Mouse (Mus musculus): ENCODE results near the gene Elavl1. TPM values are rescaled to one million over a fixed set of nuclear protein-coding genes. Genes with fewer than 3 reads are reported as not detected.

Elavl1 gene
- 231 and 245 TPM in 2 replicates for polyA plus RNA-seq (2015; fragmentation: Nextera tagmentation; extraction: Ambion mirVana)

DNA sequence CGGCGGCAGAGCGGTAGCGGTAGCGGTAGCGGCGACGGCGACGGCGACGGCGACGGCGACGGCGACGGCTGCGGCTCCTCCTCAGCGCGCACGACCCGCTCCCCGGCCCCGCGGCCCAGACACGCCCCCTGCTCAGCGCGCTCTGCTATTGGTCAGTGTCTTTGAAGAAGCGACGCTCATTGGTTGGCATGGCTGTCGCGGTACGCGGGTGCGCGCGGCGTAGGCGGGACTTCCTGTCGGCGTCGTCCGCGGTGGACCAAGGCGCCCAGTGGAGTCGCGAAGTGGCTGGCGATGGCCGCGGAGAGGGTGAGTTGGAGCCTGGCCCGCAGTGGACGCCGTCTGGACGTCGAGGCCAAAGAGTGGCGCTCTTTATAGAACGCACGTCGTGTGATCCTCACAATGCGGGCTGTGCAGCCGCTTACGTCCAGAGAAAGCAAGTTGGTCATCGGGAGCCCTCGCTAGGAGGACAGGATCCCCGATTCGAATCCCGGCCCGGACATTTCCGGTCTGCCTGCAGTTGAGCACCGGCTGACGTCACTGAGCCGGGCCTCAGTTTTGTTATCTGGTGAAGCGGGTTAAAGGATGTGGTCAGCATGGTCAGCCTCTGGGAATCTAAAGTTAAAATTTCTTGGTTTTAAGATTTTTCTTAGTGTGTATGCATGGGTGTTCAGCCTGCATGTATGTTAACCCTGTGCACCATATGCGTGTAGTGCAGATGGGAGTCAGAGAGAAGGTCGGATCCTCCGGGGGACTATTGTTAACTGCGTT, at the start of gene Elavl1, which contains the start of gene Ccl25:
TSS of gene Elavl1 (minus strand) at position 431 of the 768 bp plus-strand sequence.
TSS of gene Ccl25 (plus strand) at position 228 of the 768 bp plus-strand sequence.
- peaks cover 28% of the 10 kb centered on the region for H3K4me1 ChIP-seq (ENCODE audit: insufficient read depth, low read length)
- H3K4me3 ChIP-seq (ENCODE audit: low read length), result peak within 1 kb of the TSS; percentile 94
- ATAC-seq (ENCODE audit: low FRiP score, low TSS enrichment), result peak; percentile 98
- peak within 1 kb of the TSS; percentile 81 for H3K4me2 ChIP-seq (replicated peaks; ENCODE audit: low read depth, low read length)
- peak within 1 kb of the TSS; percentile 90 for H3K27ac ChIP-seq (ENCODE audit: low read length)
- peaks cover 30% of the 10 kb centered on the region for H3K36me3 ChIP-seq (ENCODE audit: insufficient read depth, low read length)
- under 1% methylated on average over 77 of the region's 78 CpGs for WGBS
- H3K9ac ChIP-seq (replicated peaks; ENCODE audit: low read length), result peak within 1 kb of the TSS; percentile 99
- no peaks in the 10 kb centered on the region for H3K9me3 ChIP-seq (ENCODE audit: low read length)
- no peaks in the 10 kb centered on the region for H3K27me3 ChIP-seq (ENCODE audit: insufficient read depth, low read length)

DNA sequence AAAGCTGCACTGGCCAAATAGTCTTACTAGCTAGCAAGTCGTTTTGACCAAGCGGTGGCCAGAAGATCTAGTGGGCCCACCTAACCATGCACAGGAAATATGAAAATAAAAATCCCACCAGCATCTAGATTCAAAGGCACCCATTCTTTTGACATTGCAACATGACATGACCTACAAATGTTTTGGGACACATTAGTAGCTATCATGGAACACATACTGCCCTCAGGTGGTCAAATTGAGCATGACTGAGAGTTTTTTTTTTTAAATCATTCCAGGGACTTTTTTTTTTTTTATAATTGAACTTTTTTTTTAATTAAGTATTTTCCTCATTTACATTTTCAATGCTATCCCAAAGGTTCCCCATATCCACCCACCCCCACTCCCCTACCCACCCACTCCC, 47.4 kb upstream of the Elavl1 start:
- Histone ChIP-seq H3K27me3 (ENCODE audit: insufficient read depth, low read length) (no peaks in the 10 kb centered on the region), H3K9me3 (ENCODE audit: low read length) (no peaks in the 10 kb centered on the region), H3K4me2 (replicated peaks; ENCODE audit: low read depth, low read length) (no peak overlapping the region), H3K4me3 (ENCODE audit: low read length) (no peak overlapping the region), H3K27ac (ENCODE audit: low read length) (no peak overlapping the region), H3K4me1 (ENCODE audit: insufficient read depth, low read length) (no peaks in the 10 kb centered on the region), H3K36me3 (ENCODE audit: insufficient read depth, low read length) (no peaks in the 10 kb centered on the region), H3K9ac (replicated peaks; ENCODE audit: low read length) (no peak overlapping the region)
- 67% methylated on average over 2 of the region's 2 CpGs for WGBS
- ATAC-seq (ENCODE audit: low FRiP score, low TSS enrichment), result no peak

GRCm38 (mm10) chr8:4370078-4370477, 44.9 kb upstream of the Elavl1 start:
- ATAC-seq (ENCODE audit: low FRiP score, low TSS enrichment), result no peak
- Histone ChIP-seq H3K4me2 (replicated peaks; ENCODE audit: low read depth, low read length) (no peak overlapping the region), H3K4me3 (ENCODE audit: low read length) (no peak overlapping the region), H3K9me3 (ENCODE audit: low read length) (no peaks in the 10 kb centered on the region), H3K27ac (ENCODE audit: low read length) (no peak overlapping the region), H3K36me3 (ENCODE audit: insufficient read depth, low read length) (no peaks in the 10 kb centered on the region), H3K9ac (replicated peaks; ENCODE audit: low read length) (no peak overlapping the region), H3K4me1 (ENCODE audit: insufficient read depth, low read length) (no peaks in the 10 kb centered on the region), H3K27me3 (ENCODE audit: insufficient read depth, low read length) (no peaks in the 10 kb centered on the region)
- WGBS, result 56% methylated on average over 2 of the region's 2 CpGs

- no peak overlapping the region for H3K4me2 ChIP-seq (replicated peaks; ENCODE audit: low read depth, low read length)
- no peak overlapping the region for H3K4me3 ChIP-seq (ENCODE audit: low read length)
- H3K36me3 ChIP-seq (ENCODE audit: insufficient read depth, low read length), result no peaks in the 10 kb centered on the region
- no peaks in the 10 kb centered on the region for H3K4me1 ChIP-seq (ENCODE audit: insufficient read depth, low read length)
- H3K9ac ChIP-seq (replicated peaks; ENCODE audit: low read length), result no peak overlapping the region
- H3K27ac ChIP-seq (ENCODE audit: low read length), result no peak overlapping the region
- WGBS, result 73% methylated on average over 4 of the region's 4 CpGs
- H3K27me3 ChIP-seq (ENCODE audit: insufficient read depth, low read length), result no peaks in the 10 kb centered on the region
- H3K9me3 ChIP-seq (ENCODE audit: low read length), result no peaks in the 10 kb centered on the region
- no peak for ATAC-seq (ENCODE audit: low FRiP score, low TSS enrichment)
These were observed 43.3 kb upstream of the Elavl1 start for GRCm38 (mm10) chr8:4368470-4368869.

DNA sequence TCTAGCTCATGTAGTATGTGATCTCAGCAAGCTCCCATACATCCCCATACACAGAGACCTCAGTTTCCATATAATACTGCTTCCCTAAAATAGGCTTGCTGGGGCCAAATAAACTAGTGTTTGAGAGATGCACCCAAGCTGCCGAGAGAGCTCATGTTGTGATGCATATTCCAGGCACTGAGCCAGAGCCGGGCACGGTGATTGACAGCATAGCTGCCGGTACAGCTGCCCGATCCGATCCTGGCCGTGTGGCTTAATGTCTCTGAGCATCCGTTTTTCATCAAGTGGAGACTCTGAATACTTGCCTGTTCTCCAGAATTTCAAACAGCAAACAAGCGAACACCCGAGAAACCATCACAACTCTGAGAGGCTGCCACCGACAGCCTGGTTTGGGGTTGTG, 42.6 kb upstream of the Elavl1 start:
- Histone ChIP-seq H3K27me3 (ENCODE audit: insufficient read depth, low read length) (no peaks in the 10 kb centered on the region), H3K4me3 (ENCODE audit: low read length) (no peak overlapping the region), H3K4me2 (replicated peaks; ENCODE audit: low read depth, low read length) (no peak overlapping the region), H3K36me3 (ENCODE audit: insufficient read depth, low read length) (no peaks in the 10 kb centered on the region), H3K27ac (ENCODE audit: low read length) (no peak overlapping the region), H3K4me1 (ENCODE audit: insufficient read depth, low read length) (no peaks in the 10 kb centered on the region), H3K9me3 (ENCODE audit: low read length) (no peaks in the 10 kb centered on the region), H3K9ac (replicated peaks; ENCODE audit: low read length) (no peak overlapping the region)
- 82% methylated on average over 11 of the region's 11 CpGs for WGBS
- ATAC-seq (ENCODE audit: low FRiP score, low TSS enrichment), result no peak

GRCm38 (mm10) chr8:4366189-4366588, 41.0 kb upstream of the Elavl1 start:
- 90% methylated on average over 3 of the region's 3 CpGs for WGBS
- ATAC-seq (ENCODE audit: low FRiP score, low TSS enrichment), result no peak

DNA sequence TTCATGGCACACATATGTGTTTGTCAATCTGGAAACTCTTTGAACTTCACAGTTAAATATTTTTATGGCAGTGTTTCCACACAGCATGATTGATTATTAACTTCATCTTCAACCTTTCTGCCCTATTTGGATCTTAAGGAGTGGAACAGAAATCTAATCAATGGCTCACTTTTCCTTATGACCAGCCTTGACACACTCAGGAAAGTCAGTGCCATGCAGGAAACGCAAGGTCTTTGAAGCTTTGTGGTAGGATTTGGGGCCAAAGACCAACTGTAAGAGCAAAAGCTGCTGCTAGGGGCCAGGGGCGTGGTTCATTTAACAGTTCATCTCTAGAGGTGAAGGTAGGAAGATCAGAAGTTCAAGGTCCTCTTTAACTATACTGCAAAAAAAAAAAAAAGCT, 35.7 kb upstream of the Elavl1 start:
- H3K27ac ChIP-seq (ENCODE audit: low read length), result no peak overlapping the region
- no peaks in the 10 kb centered on the region for H3K36me3 ChIP-seq (ENCODE audit: insufficient read depth, low read length)
- no peaks in the 10 kb centered on the region for H3K9me3 ChIP-seq (ENCODE audit: low read length)
- H3K4me1 ChIP-seq (ENCODE audit: insufficient read depth, low read length), result no peaks in the 10 kb centered on the region
- WGBS, result 94% methylated on average over 2 of the region's 2 CpGs
- ATAC-seq (ENCODE audit: low FRiP score, low TSS enrichment), result no peak
- H3K4me3 ChIP-seq (ENCODE audit: low read length), result no peak overlapping the region
- no peak overlapping the region for H3K4me2 ChIP-seq (replicated peaks; ENCODE audit: low read depth, low read length)
- no peak overlapping the region for H3K9ac ChIP-seq (replicated peaks; ENCODE audit: low read length)
- no peaks in the 10 kb centered on the region for H3K27me3 ChIP-seq (ENCODE audit: insufficient read depth, low read length)

More at GRCm38 (mm10) chr8:4366189-4366588, 41.0 kb upstream of the Elavl1 start:
- Histone ChIP-seq H3K4me3 (ENCODE audit: low read length) (no peak overlapping the region), H3K27ac (ENCODE audit: low read length) (no peak overlapping the region), H3K36me3 (ENCODE audit: insufficient read depth, low read length) (no peaks in the 10 kb centered on the region), H3K9ac (replicated peaks; ENCODE audit: low read length) (no peak overlapping the region), H3K27me3 (ENCODE audit: insufficient read depth, low read length) (no peaks in the 10 kb centered on the region), H3K4me1 (ENCODE audit: insufficient read depth, low read length) (no peaks in the 10 kb centered on the region), H3K4me2 (replicated peaks; ENCODE audit: low read depth, low read length) (no peak overlapping the region), H3K9me3 (ENCODE audit: low read length) (no peaks in the 10 kb centered on the region)

GRCm38 (mm10) chr8:4359362-4359761, 34.1 kb upstream of the Elavl1 start:
- Histone ChIP-seq H3K36me3 (ENCODE audit: insufficient read depth, low read length) (no peaks in the 10 kb centered on the region), H3K4me1 (ENCODE audit: insufficient read depth, low read length) (no peaks in the 10 kb centered on the region), H3K27me3 (ENCODE audit: insufficient read depth, low read length) (no peaks in the 10 kb centered on the region), H3K4me3 (ENCODE audit: low read length) (no peak overlapping the region), H3K4me2 (replicated peaks; ENCODE audit: low read depth, low read length) (no peak overlapping the region), H3K9me3 (ENCODE audit: low read length) (no peaks in the 10 kb centered on the region), H3K9ac (replicated peaks; ENCODE audit: low read length) (no peak overlapping the region), H3K27ac (ENCODE audit: low read length) (no peak overlapping the region)
- ATAC-seq (ENCODE audit: low FRiP score, low TSS enrichment), result no peak
- WGBS, result 64% methylated on average over 3 of the region's 3 CpGs

- H3K9me3 ChIP-seq (ENCODE audit: low read length), result no peaks in the 10 kb centered on the region
- 89% methylated on average over 10 of the region's 10 CpGs for WGBS
- H3K9ac ChIP-seq (replicated peaks; ENCODE audit: low read length), result no peak overlapping the region
- H3K4me3 ChIP-seq (ENCODE audit: low read length), result no peak overlapping the region
- H3K36me3 ChIP-seq (ENCODE audit: insufficient read depth, low read length), result no peaks in the 10 kb centered on the region
- no peaks in the 10 kb centered on the region for H3K27me3 ChIP-seq (ENCODE audit: insufficient read depth, low read length)
- H3K4me1 ChIP-seq (ENCODE audit: insufficient read depth, low read length), result no peaks in the 10 kb centered on the region
- H3K27ac ChIP-seq (ENCODE audit: low read length), result no peak overlapping the region
- no peak overlapping the region for H3K4me2 ChIP-seq (replicated peaks; ENCODE audit: low read depth, low read length)
- ATAC-seq (ENCODE audit: low FRiP score, low TSS enrichment), result no peak
These were observed 30.2 kb upstream of the Elavl1 start for GRCm38 (mm10) chr8:4355455-4355854.

GRCm38 (mm10) chr8:4354516-4354915, 29.3 kb upstream of the Elavl1 start:
- Histone ChIP-seq H3K4me2 (replicated peaks; ENCODE audit: low read depth, low read length) (no peak overlapping the region), H3K4me1 (ENCODE audit: insufficient read depth, low read length) (no peaks in the 10 kb centered on the region), H3K27me3 (ENCODE audit: insufficient read depth, low read length) (no peaks in the 10 kb centered on the region), H3K4me3 (ENCODE audit: low read length) (no peak overlapping the region), H3K36me3 (ENCODE audit: insufficient read depth, low read length) (no peaks in the 10 kb centered on the region), H3K9me3 (ENCODE audit: low read length) (no peaks in the 10 kb centered on the region), H3K27ac (ENCODE audit: low read length) (no peak overlapping the region), H3K9ac (replicated peaks; ENCODE audit: low read length) (no peak overlapping the region)
- ATAC-seq (ENCODE audit: low FRiP score, low TSS enrichment), result no peak
- WGBS, result 78% methylated on average over 1 of the region's 1 CpGs
